Mouse (Mus musculus): ENCODE results near the gene Gm2000. TPM values are rescaled to one million over a fixed set of nuclear protein-coding genes. Genes with fewer than 3 reads are reported as not detected.

The Gm2000 gene
- polyA plus RNA-seq, 1 experiment from 2014 or later = 535 TPM

Other genes with a start within 250 kb of the Gm2000 start
- gene Fam163a, start 161.0 kb upstream of the Gm2000 start, polyA plus RNA-seq (2014; fragmentation: Nextera tagmentation; extraction: Ambion mirVana) = 4.7 and 7.4 TPM in 2 replicates
- 0.80 and 1.7 TPM in 2 replicates for gene Tdrd5, start 62.4 kb upstream of the Gm2000 start, polyA plus RNA-seq (2014; fragmentation: Nextera tagmentation; extraction: Ambion mirVana)
- gene Nphs2, start 55.3 kb upstream of the Gm2000 start, polyA plus RNA-seq (2014; fragmentation: Nextera tagmentation; extraction: Ambion mirVana) = 0.13 TPM in 1 of 2 replicates, not detected in the other
- 0.09 and 0.50 TPM in 2 replicates for gene Axdnd1, start 55.1 kb downstream of the Gm2000 start, polyA plus RNA-seq (2014; fragmentation: Nextera tagmentation; extraction: Ambion mirVana)
- gene Soat1, start 108.3 kb downstream of the Gm2000 start, polyA plus RNA-seq (2014; fragmentation: Nextera tagmentation; extraction: Ambion mirVana) = 6.9 and 10.9 TPM in 2 replicates
- gene Gm10031, start 158.0 kb downstream of the Gm2000 start, polyA plus RNA-seq (2014; fragmentation: Nextera tagmentation; extraction: Ambion mirVana) = 1.2 and 1.3 TPM in 2 replicates
- gene Abl2, start 192.7 kb downstream of the Gm2000 start, polyA plus RNA-seq (2014; fragmentation: Nextera tagmentation; extraction: Ambion mirVana) = 9.0 and 9.8 TPM in 2 replicates